Mouse (Mus musculus): ENCODE measurements around the gene Amz1.

DNA sequence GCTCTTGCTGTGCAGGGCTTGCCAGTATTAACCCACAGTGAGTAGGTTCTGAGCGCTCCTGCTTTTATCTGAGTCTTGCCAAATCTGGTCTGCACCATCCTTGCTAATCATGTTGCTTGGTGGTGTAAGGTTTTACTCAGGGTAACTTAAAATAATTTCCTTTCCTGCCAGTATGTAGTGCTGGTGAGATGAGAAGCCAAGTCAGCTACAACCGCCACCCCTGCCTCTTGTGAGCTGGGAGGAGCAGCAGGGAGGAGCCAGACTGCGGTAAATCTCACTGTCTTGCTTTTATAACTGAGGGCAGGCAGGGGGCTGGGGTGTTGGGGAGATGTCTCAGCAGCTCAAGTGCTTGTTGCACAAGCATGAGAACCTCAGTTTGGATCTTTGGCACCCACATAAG lies 35.5 kb upstream of the Amz1 start:
- TF ChIP-seq CTCF (IDR thresholded peaks at IDR 0.05; ENCODE audit: low read depth, low read length) (no peak), POLR2A (IDR thresholded peaks at IDR 0.05; ENCODE audit: extremely low read depth, insufficient read depth, low read length) (no peak)
